Mouse (Mus musculus) heart, adult 2 months (tissue): ENCODE results near the gene Gli2.

Experiments used
- EP300 ChIP-seq: fragments of 200-500 bp; IDR thresholded peaks from 2 replicates; pipeline ENCODE4 v1.6.1; 2011; ENCODE audit warnings: low read depth, low read length, control low read depth; ENCODE audit not compliant: insufficient read depth
- POLR2A ChIP-seq: fragments of 200-500 bp; IDR thresholded peaks from 2 replicates; pipeline ENCODE4 v1.6.1; 2011; ENCODE audit warnings: mild to moderate bottlenecking, low read depth, low read length, control low read depth; ENCODE audit not compliant: insufficient read depth

- no peak for TF ChIP-seq EP300
- TF ChIP-seq POLR2A, result no peak
These were observed 227.8 kb downstream of the Gli2 start for GRCm38 (mm10) chr1:118825467-118826219.
